Mouse (Mus musculus): Measurements from ENCODE around the gene Abca12.

The Abca12 gene

DNA sequence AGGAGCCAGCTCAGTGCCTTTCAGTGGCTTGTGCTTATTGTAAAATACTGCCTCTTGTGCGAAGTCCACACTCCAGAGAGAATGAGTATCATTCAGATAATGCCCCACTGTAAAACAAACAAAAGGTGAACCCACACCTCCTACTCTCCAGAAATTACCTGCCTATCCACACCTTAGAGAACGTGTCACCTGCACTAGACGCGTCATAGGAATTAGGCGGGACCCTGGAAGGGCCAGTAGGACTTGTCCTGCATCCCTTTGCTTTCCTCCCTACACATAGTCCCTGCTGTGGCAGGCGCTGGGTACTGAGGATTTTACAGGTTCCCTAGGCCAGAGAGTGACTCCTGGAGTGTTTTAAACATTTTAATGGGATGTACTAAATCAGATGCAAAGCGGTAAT, at the start of gene Abca12:
Gene Abca12 (minus strand): TSS at position 101 of the 400 bp plus-strand sequence.
- DNase-seq: no peak

DNA sequence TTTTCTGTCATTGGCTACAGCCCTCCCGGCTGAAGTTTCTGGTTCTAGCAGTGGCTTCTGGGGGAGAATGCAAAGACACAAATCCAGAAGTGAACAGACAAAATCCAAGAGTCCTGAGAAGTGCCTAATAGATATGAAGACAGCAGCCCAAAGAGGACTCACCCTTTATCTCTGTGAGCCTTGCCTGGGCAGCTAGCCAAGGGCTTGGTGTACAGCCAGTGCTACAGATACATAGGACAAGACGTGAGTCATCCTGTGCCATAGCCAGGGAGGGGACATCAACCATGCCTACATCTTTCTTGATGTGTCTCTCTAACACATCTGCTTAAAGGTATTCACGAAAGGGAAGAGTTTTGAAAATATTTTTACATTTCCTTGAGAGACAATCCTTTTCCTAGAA, 43.3 kb upstream of the Abca12 start:
- no peak for DNase-seq

DNA sequence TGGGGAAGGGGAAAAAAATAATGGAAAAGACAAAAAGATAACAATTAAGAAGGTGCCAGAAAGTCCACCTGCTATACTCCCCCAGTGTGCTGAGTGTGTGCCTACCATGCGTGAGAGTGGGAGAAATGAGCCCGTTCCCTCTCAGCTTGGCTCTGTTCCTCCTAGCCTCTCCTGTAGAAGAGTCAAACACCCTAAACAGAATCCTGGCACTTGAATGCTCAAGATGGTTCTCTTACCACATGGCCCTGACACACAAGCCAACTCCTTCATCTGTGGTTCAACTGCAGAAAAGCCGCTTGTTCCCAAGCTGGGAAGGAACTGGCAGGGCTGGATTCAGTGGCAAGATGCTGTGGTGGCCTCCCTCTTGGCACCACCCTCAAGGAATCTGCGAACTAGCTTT, 32.7 kb upstream of the Abca12 start:
- no peak for DNase-seq

DNA sequence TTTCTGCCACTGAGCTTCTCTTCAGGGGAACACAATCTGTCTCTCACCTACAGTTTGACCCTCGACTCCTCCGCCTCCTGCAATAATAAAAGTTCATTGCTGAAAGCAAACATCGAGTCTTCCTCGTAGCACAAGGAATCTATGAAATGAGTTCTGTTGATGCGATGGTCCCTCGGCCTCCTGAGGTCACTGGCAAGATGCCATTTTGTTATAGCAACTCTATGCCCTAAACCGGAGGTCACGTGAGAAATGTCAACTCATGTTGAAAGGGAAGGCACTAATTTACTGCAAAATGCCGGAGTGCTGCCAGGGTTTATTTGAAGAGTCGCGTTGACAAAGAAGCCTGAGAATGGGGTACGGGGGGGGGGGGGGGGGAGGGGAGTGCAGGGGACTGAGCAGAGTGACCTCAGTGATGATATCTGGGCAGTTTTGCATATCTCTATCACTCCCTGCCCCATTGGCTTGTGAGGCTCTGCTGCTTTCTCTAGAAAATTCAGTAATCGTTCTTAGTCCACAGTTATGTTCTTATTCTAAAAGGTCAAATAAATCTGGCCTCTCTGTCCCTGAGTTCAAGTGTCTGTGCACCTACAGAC, 7.1 kb upstream of the Abca12 start:
- DNase-seq: no peak

DNA sequence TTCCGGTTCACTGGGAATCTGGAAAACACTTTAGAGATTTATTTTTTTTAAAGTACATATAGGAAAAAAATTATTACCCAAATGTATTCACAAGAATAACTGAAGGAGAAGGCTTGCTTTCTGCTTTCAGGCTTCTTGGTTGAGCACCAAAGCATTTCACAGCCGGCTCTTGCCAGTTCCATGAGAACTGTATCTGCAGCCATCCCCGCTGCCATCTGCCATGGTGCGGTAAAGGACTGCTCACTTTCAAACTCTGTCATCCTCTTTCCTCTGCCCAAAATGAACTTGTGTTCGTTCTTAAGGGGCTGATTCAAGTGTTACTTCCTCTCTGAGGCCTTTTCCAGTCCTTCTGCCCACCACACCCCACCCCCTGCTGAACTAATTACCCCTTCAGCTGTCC, 3.8 kb upstream of the Abca12 start:
- DNase-seq: no peak

DNA sequence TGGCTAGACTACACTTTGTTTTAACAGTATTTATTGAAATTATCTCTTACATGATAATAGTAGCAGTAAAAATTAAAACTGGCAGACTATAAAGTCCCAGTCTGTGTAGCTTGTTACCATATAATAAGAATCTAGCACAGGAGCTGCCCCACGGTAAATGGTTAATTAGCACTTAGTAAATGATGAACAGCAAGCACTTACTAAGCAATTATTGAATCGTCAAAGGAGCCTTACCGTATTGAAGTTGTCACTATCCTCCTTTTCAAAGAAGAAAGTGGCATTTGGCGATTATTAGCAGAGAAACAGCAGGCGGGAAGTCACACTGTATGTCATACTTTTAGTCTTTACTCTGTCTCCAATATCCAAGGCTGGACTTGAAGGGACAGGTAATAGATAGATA, 3.2 kb upstream of the Abca12 start:
- DNase-seq: no peak

DNA sequence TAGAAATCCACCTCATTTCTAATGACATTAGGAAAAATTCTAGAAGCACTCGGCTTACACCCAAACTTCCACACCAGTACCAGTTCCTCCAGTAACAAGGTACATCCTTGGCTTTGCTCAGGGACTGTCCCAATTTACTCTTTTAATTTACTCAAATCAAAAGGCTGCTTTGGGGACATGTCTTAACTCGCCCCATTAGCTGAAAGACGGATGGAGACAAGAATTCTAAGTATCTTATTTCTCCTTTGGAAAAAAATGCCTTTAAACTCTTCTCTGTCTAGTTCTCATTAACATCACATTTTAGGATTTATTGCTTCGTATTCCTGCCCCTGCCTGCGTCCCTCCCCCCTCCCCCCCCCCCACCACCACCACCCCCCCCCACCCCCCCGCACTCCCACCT, 626 bp downstream of the Abca12 start:
- no peak for DNase-seq

DNA sequence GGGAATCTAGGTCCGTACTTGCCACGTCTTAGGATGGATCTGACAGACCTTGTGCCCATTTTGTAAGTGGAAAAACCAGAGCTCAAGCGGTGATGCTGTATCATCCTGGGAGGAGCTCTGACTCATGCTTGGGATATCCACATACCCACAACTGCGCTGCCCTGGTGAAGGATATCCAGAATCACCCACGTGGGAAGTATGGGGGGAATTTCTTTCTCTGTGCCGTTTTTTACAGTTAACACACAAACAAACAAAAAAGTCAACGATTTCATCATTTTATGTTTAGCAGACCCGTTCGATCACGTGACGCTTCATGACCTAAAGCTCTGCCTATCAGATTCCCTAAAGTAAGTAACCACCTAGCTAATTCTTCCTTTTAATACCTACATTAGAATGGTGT, 1.6 kb downstream of the Abca12 start:
- DNase-seq: no peak

DNA sequence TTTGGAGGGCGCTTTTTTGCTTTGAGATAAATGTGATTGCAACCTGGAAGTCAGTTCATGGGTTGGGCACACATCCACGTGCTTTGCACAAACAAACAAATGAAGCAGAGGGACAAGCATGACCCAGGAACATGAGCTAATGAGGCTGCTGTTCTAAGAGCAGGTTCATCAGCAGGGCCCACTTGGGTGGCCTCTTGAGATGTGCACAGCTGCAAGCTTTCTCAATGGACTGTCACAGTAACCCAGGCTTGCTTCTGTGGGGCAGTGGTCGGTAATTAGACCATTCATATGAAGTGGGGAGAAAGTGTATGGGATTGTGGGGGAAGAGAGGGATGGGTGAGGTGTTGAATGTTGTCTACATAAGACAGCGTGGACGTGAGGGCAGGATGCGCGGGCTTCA, 7.0 kb downstream of the Abca12 start:
- DNase-seq: no peak

DNA sequence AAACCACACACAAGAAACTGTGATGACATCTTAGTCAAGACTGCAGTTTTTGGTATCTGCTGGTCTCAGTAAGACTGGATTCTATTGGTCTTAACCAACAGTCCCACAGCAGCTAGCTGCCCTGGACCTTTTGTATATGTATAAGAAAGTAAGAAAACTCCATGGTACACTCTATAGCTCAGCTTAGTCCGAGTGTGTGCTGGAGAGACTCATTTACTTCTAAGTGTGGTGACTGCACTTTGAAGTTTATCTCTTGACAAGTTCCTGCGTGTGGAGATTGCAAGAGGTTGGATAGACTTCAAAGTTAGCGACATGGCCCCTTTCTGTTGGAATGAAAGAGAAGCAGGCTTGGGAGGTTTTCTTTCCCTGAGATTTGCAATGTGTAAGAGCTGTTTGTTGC, 17.1 kb downstream of the Abca12 start:
- DNase-seq: no peak

DNA sequence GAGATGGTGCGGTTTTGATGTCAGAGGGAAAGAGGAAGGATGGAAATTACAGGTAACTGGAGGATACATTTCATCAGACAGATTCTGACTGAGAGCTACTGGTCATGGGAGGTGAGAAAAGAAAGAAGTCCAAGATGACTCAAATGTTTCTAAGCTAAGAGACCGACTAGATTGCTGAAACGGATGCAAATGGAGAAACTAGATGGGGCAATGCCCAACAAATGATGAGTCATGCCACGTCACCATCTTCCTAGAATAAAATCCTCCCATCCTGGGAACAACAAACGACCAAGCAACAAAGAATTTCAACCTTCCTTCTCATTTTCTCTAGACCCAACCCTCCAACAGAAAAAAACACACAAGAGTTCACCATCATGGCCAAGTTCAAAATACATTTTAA, 18.6 kb downstream of the Abca12 start:
- no peak for DNase-seq

DNA sequence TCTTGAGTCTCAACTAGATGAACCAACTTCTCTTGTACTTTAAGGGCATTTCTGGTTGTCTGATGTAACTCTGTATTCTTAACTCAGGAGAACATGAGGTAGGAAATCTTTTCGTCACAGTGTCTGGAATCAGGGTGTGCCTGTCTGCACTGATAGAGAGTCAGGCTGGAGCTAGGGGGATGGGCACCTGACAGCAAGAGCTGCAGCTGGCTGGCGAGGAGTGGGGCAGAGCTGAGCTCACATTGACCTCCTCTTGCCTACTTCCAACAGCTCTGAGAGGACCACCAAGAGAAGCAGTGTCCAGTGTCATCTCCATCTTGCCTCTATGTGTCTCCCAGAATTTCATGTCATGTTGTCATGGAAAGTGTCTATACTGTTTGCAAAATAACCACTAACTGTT, 20.5 kb downstream of the Abca12 start:
- no peak for DNase-seq

DNA sequence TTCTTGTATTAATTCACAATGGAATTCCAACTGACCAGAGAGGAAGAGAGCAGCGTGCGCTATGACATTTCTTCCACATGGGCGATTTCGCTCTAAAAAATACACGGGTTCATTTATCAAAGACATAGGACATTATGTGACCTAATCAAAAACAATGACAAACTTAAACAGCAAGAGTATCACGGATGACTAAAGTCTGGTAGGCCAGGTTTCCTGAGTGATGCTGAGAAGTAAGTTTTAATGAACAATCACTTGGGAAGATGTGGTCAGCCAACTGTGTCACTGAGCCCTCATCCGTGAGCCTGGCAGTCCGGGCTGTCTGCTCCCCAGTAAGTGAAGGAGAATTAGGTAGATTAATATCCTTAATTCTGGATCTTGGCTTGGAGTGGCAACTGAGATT, 21.2 kb downstream of the Abca12 start:
- DNase-seq: no peak

DNA sequence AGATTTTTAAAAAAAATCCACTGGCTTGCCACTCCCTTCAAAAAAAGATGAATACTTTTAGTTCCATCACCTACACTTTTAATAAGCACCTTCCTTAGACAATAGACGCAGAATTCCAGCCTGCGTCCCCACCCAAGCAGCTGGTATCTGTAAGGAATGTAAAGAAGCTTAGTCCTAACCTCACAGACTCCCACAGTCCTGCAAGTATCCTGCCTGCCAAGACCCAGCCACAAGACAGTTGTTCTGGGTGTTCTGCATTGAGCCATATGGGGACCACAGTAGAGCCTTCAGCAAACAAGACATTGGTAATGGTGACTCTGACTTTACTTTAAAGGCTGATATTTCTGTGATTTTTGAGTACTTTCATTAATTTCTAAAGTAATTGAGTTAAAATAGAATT, 22.2 kb downstream of the Abca12 start:
- DNase-seq: no peak

DNA sequence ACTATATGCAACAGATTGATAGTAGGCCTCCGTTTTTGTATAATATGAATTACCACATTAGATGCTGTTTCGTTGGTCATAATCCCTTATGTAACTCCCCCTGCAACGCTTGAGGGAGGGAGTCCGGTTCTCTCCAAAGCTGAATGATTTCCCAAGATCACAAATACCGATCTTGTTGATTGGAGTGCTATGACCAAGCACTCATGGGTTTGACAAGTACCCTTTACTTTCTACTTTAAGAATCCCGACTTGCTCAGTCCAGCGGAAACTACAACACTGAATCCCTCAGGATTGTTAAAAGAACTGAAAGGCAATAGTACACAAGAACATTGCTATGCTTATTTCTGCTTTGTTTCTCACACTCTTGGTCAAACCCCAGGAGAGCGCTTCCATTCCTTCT, 28.1 kb downstream of the Abca12 start:
- DNase-seq: no peak

DNA sequence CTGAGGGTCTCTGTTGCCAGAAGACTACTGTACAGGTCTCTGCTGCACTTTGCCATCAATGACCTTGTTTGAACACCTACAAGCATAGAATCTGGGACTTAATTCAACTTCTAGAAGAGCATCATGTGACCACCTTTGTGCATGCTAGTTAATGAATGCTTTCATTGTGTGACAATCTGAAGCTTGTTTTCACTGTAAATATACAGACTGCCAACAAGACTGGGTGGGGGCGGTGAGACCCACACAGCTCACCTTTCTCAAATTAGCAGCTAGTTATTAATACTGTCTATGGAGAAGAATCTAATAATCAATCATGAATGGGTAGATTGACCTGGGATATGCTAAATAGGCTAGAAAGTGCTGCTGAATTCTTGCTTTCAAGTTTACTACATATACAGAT, 30.6 kb downstream of the Abca12 start:
- no peak for DNase-seq

DNA sequence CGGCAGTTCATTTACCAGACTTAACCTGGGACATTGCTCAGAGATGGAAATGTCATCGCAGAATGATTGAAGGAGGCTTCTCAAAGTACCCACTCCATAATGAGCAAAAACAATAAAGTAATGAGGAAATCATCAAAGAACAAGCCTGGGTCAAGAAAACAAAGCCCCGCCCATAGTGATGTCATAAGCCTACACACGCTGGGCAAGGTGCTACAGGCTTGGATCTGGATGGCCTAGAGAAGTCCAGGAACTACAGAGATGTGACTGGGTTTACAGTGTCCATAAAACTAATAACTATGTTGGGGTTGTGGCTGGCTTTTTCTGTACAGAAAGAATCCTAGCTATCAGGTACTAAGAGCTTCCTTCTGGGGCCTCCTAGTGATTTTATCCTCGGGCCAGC, 41.6 kb downstream of the Abca12 start:
- no peak for DNase-seq

DNA sequence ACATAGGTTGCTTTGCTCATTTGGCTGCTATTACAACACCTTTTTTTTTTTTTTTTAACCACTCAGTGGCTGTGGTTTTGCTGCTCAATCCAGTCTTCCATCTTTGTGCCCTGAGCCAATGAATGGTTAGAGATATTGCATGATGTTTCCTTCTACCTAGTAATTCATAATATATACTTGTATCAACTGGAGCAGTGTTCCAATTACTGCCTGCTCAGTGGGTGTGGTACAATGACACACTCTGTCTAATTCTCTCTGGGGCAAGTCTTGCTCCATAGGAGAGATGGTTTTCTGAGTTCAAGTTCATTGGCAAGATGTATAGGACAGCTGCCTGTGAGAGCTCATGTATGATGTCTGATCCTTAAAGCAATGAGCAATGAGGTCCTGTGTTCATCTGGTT, 44.4 kb downstream of the Abca12 start:
- no peak for DNase-seq

DNA sequence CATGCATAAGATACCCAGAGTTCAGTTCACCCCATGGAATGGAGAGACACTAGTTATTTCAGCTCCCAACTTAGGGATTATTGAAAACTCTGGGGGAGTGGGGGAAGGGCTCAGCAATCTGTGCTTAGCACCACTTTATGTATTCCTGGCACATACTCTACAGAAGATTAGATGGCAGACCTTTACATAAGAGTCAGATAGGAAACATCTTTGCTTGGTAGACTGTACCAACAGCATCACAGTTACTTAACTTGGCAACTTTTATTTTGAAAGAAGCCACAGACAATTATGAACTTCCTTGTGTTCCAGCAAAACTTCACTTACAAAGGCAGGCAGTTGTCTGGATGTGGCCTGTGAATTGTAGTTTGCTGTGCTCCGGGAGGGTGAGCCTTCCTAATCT, 46.9 kb downstream of the Abca12 start:
- DNase-seq: no peak

DNA sequence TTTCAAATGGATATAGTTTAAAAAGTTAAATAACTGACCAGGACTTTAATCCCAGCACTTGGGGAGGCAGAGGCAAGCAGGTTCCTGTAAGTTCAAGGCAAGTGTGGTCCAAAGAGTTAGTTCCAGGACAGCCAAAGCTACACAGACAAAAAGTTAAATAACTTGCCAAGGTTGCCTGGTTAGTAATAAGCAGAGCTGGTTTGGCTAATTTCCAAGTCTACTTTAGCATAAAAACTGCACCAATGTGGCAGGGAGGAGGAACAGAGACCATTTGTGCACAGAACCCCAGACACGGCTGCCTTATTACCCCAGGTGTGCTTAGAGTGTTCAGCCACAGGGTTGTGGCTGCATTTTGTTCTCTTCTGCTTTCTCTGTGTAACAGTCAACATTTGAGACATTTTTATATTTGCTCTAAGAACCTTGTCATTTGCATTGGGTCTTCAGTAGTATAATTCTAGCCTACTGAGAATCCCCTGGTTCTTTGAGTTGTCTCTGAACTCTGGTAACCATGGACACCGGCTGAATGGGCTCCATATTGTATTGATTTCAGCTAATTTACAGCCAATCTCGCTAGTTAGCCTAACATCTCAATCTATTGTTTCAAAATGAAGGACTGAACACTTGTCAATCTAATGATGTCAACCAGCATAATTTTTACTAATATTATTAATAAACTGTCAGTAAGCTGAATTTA, 71.7 kb downstream of the Abca12 start:
- no peak for DNase-seq

DNA sequence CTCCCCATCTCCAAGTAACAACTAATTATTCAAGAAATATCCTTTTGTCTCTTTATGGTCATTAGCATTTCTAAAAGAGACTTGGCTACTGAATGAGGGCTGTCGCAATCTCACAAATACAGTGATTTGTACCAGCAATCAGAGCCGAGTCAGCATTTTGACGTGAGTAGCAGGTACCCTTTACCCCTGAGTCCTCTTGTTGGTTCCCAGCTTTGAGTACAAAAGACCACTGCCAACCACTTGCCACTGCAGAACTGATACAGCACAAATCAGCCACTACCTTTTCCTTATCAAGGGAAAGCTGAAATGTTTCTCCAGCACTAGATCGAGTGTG, 72.5 kb downstream of the Abca12 start:
- no peak for DNase-seq

DNA sequence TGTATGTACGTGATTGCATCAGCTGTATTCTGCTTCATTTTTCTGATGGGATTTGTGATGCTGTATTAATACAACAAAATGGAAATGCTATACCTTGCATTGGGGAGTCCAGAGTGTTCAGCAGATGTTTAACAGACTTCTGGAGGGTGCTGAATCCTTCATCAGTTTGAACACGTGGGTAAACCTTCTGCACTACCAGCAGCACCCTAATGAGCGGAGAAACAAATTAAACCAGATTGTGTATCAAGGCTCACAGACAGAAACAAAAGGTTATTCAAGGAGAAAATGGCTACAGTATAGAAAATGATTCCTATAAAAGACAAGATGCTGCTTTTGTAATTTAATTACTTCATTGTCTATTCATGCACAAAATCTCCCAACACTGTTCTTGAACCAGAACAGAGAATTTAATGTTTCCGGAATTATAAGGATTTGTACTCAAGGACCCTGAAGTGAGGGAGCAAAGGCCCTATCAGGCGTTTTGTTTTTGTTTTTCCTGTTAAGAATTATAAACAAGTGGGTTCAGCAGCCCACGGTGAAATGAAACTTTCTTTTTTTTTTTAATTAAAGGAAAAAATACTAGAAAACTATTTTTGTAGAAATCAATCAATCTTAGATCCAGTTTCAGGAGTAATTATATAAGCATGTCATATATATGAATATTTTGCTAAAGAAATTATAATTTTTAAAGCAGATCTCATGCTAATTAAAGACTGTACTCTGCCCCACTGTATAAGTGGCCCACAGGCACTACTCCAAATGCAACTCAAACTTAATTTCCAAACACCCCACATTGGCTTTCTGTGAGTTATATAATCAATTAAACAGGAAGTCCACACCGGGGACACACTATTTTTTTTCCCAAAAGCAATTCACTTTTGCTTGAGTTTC, 73.1 kb downstream of the Abca12 start:
- DNase-seq: no peak

DNA sequence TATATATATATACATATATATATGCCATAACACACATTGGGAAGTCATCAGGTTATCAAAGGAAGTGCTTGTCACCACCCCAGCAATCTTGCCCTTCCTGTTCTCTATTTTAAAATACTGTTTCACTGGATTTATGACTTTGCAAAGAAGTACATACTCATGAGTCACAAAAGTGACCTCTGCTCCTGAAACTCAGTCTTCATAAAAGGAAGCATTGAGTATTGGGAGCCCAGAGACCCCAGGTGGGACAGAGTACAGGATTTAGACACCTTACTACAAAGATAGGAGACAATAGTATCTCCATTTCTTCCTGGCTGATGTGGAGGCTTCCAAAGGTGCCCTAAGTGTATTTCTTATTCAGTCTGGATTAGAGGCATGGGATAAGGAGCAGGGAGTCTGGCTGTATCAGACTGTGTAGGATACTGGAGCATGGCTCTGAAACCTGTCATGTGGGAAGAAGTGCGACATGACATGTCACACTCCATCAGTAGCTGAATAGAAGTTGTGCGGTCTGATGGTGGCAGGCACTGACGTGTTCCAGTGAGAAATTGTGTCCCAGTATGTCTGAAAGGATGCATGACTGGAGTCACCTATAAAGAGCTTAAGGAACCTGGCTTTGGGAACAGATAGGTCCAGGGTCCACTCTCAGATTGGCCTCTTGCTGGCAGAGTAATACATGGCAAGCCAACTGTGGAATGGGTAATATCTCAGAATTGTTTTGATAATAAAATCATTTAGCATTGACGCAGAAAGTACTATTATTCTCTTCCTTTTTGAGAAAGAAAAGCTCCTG, 76.0 kb downstream of the Abca12 start:
- DNase-seq: no peak

DNA sequence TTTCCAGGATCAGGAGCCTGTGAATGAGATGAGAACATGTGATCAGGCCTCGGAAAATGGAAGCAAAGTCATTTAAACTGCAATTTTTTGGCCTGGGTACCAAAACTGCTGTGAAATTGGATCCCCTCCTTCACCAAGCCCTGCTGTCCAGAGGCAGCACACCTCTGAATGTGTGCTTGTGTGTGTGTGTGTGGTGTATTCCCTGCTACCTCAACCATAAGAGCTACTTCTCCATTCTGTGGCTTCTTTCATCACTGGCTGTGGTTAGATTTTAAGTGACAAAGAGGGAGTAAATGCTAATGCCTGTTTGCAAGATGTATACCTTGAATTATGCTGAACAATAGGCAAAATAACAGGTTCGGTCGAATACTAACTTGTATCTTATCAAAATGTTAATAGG, 84.4 kb downstream of the Abca12 start:
- DNase-seq: no peak
